Mouse (Mus musculus) hindlimb bud, embryonic 11.5 days (tissue): ENCODE measurements around the gene Ucn2.

Experiments
- DNase-seq: peaks from one replicate; pipeline ENCODE4 v3.0.0-alpha.2; 2012; ENCODE audit warnings: low read depth, low spot score; ENCODE audit errors: extremely low spot score

Gene Ucn2

GRCm38 (mm10) chr9:109030312-109030711 lies 44.5 kb downstream of the Ucn2 start:
- DNase-seq: no peak

GRCm38 (mm10) chr9:109031001-109031400 lies 45.2 kb downstream of the Ucn2 start:
- DNase-seq: no peak

GRCm38 (mm10) chr9:109031686-109032085 lies 45.9 kb downstream of the Ucn2 start:
- no peak for DNase-seq

GRCm38 (mm10) chr9:109032435-109032834 lies 46.6 kb downstream of the Ucn2 start:
- no peak for DNase-seq
